Mouse (Mus musculus) Muller cell, postnatal 12 days (primary cell): Measurements from ENCODE around the gene Rag2.

ENCODE experiments used
- DNase-seq: peaks from one replicate; pipeline ENCODE4 v3.0.0-alpha.2; 2015; ENCODE audit errors: inconsistent ontology term

The Rag2 gene

DNA sequence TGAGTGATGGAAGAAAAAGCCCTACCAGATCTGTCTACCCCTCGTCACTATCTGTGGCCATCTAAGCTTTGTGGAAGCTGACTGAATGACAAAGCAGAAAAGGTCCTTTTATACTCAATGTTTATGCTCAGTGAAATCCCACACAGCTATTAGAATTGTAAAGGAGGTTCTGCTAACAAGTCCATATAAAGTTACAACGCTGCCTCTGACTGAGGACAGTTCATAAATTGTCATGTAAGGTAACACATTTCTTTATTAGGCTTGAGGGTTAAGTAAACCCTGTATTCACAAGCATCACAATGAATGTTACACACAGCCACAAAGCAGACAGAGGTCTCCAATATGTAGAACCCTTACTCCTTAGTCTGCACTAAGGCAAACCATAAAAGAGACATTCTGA, 507 bp upstream of the Rag2 start:
- no peak for DNase-seq

DNA sequence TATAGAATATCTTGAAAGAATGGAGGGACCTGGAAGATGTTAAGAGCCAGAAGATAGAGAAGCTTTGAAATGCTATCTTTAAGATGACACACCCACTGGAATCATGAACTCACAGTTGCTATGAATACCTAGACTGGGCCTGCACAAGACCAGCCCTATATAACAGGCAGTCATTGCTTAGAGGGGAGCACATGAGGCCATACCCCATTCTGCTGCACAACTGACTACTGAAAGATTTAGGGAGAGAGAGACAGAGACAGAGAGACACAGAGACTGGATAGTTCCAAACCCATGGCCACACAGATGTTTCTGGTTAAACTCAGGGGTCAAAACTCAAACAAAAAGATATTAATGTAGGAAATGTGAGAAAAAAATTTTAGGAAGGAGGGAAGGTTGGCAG, 2.7 kb downstream of the Rag2 start:
- DNase-seq = no peak

DNA sequence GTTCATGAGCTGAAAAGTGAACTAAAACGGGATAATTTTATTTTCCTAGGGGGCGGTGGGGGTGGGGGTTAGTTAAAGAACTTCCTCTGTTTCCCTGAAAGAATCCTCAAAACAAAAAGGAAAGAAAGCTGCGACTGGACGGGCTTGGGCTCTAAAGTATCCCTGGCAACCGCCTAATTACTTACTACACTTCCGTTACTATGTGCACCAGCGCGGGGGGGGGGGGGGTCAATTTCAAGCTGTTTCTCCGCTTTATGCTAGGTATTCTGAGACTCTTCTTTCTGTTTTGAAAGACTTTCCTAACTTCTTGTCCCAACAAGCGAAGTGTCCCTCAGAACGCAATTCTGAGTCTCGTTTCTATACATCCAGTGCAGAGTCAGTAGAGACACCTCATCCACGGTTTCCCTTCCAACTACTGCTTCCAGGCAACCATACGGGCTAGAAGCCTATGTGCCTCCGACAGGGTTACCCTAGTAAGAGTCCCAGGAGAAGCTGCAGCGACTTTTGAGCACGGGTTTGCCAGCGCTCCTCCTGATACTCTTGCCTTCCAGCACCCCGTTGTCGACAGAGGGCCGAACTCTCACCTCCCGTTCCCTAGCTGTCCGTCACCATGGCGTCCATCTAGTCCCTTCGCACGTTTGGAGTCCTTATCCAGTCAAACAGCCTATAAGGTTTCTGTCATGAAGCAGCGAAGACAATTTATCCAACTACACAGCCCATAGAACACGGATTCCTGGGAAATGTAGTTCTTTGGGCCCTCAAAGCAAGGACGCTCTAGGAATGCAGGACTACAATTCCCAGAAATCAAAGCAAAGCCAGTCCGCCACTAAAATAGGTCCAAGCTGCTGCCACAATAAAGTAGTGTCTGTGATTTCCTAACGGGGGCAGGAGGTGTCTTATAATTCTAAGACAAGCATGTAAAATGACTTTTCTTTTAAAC, 4.0 kb downstream of the Rag2 start:
- DNase-seq = peak; percentile 92

DNA sequence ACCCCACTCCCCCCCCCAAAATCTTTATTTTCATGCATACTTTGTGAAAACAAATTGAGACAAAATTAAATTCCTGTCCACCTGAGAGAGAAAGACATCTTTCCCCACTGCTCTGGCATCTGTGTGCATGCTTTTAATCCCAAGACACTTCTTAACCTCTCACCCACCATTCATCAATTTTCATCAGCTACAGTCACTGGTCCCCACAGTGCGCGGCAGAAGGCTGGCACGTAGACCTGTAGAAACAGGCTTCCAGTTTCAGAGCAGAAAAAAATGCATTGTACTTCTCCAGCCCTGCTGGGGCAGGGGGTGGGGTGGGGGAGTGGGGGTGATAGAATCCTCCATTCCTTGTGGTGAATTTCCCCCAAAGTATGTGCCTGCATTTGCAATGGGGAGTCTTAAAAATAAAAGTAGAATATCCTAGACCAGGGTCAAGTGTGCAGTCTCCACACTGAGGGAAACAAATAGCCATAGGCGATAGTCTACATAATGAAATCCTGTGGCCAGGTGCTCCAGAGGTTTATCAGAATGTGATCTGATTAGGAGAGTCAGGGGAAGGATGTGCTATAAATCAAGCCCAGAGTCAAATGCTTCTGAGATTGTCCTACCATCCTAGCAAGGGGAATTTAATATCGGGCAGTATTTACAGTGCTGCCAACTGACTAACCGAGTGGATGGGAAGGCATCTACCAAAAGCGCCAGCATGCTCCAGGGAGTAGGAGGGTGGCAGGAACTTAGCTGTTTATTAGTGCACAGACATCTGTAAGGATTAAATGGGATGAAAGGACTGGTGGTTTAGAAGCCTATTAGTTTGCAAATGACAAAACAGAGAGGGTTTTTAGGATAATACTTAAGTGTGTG, 14.7 kb downstream of the Rag2 start:
- no peak for DNase-seq

DNA sequence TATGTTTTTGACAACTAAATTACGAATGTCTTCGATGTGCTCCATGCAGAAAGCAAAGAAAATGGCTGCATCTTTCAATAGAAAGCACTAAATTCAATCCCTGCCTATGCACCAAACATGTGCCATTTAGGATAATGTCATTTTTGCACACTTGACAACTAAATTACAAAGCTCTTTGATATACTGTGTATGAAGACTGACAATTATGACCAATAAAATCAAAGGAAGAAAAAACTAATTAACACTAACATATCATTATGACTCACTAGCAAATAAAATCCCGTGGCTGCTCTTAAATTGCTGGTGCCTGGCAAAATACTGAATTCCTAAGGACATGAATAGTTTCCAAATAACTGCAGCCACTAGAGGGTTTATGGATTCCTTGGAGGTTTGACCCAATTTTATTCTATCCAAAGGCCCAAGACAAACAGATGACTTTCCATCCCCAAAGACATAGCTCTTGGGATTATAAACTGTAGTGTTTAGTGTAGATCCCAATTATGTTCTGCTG, 15.4 kb downstream of the Rag2 start:
- DNase-seq = peak; percentile 90

DNA sequence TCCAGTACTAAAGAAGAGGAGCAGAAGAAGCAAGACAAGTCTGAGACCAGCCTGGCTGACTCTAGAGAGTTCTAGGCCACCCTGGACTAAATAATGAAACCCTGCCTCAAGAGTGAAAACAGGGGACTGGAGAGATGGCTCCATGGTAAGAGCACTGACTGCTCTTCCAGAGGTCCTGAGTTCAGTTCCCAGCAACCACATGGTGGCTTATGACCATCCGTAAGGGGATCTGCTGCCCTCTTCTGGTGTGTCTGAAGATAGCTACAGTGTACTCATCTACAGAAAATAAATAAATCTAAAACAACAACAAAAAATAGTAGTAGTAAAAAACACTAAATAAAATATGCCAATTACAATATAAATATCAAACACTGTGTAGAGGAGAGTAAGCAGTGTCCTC, 21.3 kb downstream of the Rag2 start:
- no peak for DNase-seq

DNA sequence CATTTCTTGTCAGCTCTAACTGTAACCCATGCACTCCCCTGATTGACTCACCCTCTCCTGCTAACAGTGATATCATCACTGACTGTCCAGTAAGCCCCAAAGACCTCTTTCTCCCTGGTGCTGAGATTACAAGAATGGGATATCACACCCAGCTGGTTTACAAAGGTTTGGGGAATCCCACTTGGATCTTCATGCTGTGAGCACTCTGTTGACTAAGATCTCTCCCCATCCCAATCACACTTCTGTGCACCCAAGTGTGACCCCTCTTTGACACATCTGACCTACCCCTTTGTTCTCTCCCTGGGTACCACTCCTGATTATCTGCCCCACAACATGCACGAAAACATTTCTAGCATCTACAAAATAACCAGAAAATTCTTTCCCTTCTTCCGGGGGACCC, 23.8 kb downstream of the Rag2 start:
- peak; percentile 22 for DNase-seq

DNA sequence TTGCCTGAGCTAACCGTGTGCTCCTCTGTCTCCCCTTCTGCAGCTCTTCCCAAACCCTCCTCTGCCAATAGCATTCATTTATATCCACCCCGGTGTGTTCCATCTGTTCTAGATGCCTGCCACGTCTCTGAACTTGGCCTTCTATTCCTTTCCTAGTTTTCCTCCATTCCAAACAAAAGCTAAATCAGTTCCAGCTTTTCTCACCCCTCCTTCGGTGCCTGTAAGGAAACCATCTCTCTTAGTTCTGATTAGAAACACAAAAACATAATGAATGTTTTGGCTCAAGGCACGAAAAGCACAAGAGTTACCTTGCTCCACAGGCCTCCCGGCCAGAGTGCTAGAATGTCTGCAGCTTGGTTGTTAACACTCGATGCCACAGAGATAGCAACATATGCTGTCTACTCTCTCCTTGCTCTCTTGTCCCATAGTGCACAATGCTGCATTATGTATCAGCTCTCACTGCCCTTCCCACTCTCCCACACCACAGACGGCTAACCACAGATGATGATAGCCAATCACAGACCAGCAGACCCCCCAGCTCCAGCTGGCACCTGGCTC, 24.7 kb downstream of the Rag2 start, which contains the start of the genes Rag1 and B230118H07Rik:
Gene Rag1, minus strand, starts transcription at position 388 of the 558 bp plus-strand sequence.
Gene B230118H07Rik, minus strand, starts transcription at position 419 of the 558 bp plus-strand sequence.
- no peak for DNase-seq

DNA sequence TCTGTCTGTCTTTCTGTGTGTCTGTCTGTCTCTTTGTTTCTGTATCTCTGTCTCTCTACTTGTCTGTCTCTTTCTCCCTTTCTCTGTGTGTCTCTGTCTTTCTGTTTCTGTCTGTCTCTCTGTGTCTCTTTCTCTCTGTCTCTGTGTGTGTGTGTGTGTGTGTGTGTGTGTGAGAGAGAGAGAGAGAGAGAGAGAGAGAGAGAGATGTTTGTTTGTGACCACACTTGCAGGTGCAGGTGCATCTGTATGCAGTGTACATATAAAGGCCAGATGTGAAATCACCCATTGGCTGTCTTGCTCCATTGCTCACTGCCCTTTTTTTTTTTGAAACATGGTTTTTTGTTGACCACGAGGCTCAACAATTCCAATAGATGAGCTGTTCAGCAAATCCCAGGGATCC, 25.9 kb downstream of the Rag2 start:
- no peak for DNase-seq

DNA sequence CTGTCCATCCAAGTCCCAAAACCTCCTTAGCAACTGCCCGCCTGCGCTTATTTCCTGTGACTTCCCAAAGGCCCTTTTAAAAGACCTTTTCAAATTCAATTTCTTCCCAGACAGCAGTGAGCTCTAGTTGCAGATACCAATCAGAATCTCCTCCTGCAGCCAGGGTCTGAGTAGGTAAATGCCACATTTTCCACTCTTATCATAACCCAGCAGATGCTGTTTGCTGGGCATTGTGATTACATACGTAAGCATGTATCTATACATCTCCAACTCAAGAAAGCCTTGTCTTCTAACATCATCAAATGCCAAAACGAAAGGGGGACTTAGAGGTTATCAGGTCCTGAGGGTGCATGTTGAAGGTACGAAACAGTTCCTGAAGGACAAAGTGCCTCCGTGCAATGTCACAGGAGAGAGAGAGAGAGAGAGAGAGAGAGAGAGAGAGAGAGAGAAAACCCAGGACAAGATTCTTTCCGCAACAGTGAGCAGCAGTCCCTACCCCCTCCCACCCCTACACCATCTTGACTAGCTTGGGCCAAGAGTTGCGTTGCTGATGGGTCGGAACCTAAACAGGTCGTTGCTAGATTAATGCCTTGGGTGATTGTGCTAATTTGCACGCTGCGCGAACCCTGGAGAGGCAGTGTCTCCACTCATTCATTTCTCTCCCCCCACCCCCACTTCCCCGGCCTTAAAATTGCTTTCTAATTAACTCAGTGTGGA, 27.8 kb downstream of the Rag2 start:
- DNase-seq = peak; percentile 71

DNA sequence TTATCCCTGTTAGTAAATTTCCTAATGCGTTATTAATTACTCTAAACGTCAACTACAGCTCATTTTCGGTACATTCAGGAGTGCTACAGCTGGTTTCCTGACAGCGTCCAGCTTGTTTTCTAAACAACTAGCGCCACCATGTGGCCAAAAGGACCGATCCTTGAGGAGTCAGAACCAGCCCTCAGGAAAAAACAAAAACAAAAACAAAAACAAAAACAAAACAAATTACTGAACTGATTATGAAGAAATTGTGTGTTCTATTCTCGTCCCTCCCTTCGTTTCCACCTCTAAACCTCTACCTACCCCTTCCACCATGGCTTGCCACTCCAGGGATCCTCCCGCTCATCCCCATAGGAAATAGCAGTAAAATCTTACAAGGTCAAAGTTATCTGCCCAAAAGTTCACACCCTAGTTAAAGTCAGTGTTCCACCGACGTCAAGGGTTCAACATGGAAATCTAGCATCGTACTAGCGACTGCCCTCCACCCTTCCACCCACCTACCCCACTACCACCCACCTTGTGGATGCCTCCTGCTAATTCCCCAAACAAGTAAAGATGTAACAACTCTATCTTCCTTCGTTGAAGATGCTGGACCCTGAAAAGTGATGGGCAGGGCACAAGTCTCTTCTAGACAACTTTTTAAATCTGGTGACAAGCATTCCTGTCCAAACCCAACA, 28.5 kb downstream of the Rag2 start:
- no peak for DNase-seq

DNA sequence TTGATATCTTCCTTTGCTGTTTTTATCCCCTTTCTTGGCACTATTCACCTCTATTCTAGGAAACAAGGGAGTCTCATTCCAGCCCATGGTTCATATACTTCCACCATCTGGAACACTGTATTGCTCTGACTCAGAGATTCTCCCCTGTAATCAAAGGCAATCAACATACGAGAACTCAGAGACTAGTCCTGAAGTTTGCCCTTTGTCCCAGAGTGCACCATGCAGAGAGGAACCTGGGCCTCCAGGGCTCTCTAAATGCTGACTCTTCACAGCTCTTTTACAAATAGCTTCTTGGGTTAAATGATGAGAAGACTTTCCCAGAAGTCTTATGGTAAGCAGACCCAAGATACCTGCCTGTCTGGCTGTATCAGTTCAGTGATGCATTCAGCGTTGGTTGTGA, 36.0 kb downstream of the Rag2 start:
- no peak for DNase-seq

DNA sequence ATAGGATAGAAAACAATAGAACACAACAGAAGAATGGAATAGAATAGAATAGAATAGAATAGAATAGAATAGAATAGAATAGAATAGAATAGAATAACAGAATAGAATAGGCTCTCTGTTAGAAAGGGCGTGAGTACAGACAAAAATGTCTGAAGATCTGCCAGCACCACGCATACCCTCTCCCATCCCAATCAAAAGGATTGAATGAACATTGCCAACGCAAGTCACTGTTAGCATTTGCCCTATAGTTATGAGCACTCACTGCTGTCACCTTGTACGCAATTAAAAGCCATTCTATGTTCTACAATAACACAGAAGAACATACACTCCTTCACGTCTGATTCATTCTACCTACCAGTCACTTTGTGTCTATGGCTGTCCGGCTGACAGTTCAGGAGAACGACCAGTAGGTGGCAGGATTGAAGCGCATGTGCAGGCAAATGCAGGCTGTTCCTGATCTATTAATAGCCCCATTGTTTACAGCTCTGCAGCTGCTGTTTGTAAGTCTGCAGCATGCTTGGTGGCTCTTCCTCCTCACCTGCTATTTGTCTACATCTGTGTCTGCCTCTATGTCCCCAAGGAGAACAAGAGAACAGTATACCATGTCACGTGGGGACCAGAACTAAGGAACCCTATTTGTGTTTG, 40.7 kb downstream of the Rag2 start:
- peak; percentile 61 for DNase-seq

DNA sequence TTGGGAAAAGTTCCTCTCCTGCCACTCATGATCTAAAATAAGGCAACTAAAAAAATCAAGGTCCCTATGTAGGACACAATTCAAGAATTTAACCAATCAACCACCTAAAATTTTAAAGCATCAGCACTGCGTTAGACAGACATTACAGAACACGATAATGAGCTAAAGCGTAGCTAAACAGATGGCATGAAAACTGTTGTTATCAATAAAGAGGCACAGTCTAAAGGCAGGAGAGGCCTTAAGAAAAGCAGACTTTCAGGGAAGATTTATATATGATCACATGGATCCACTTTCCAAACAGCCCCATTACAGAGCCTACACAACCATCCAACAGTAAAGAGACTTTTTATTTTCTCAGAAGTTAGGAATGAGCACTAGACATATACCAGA, 41.2 kb downstream of the Rag2 start:
- DNase-seq = no peak

DNA sequence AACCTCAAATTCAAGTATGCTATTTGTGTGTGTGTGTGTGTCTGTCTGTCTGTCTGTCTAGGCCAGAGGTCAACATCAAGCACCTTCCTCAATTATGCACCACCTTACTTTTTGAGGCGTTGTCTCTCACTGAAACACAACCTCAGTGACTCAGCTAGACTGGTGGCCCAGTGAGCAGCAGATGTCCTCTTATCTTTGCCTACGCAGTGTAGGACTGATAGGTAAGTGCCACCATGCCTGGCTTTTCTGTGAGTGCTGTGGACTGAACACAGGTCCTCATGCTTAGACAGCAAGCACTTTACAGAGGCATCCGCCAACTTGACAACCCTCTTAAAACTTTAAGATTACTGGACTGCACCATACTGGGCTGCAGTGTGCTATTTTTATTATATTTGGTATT, 44.2 kb downstream of the Rag2 start:
- no peak for DNase-seq

DNA sequence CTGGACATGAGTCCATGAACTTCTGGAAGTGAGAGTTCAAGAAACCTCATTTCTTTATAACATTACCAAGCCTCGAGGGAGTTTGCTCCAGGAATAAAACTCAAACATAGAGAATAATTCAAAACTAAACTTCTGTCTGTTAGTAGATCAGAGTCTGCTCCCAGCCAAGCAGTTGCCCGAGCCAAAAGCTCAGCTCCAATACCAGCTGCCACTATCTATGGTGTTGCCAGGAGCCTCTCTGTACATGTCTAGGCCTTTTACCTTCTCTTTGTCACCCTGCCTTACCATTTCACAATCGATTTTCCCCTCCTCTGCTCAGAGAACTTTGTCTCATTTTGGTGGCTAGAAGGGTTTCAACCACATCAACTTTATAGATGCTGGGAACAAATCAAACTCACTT, 49.0 kb downstream of the Rag2 start:
- no peak for DNase-seq

DNA sequence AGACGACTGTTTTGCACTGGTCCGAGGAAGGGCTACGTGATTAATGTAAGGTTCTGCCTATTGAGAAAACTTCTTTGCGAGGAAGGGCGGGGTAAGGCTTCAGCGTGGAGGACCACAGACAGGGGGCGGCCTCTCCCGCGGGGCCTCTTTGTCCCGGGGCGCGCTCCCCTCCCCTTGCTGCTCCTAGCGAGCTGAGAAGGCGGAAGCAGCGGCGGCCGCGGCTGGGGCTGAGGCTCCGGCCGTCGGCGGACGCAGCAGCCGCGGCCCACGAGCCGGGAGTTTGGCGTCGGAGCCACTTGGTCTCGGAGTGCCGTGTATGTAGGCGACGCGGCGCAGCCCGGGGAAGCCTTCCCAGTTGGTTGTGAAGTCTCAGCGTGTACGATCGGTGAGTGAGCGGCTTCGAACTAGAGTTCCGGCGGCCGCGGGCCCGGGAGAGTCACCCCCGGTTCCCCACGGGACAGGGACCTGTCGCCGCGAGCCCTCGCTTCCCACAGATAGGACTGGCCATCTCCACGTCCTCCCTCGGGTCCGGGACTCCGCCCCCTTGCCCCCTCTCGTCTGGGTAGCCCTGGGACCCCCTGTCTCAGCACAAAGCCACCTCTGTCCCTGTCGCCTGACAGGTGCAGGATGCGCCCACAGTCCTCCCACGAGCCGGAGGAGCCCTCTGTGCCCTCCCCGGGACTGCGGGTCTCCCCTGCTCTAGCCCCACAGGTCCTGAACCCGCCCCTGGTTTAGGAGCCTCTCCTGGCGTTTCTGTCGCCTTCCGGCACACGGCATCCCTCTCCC, 53.9 kb downstream of the Rag2 start, which contains the start of gene Traf6:
Gene Traf6, plus strand, starts transcription at position 194 of the 786 bp plus-strand sequence.
- DNase-seq = peak; percentile 92

DNA sequence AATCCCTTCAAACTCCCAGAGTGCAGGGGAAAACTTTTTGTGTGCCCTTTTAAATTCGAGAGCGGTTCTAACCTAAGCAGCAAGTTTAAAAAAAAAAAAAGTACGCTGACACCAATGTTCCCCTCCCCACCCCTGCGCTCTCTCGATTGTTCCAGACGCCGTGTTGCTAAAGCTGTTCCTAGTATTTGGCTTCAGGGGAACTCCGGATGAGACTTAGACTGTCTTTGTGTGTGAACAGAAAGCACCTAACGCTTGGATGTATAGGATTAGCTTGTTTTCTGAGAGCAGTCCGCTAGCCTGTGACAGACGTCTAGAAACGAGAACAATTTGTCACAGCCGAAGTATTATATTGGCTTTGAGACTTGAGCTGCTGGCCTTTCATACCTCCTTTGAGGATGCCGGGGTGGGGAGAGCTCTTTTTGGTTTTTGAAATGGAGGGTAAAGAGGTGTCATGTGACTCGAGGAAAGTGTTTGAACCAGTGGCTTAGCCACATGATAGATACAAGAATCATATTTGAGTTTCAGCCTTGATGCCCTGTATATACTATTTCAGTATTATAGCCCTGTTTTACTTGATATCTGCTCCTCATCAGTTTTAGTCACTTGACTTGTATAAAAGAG, 54.8 kb downstream of the Rag2 start:
- peak; percentile 32 for DNase-seq
